Mouse (Mus musculus) pancreas, adult 10 weeks (tissue): ENCODE results near the gene Olfr1493-ps1. TPM values are rescaled to one million over a fixed set of nuclear protein-coding genes. Genes with fewer than 3 reads are reported as not detected.

Experiments used
- polyA plus RNA-seq: library from polyadenylated mRNA; stranded (reverse); fragments of 350-450 nt; fragmentation: Illumina TruSeq; extraction: RNeasy Lipid Tissue Mini Kit (QIAGEN cat#74804); gene quantifications from one replicate; pipeline ENCODE4 v1.2.3, GENCODE M21; 2015; ENCODE audit warnings: low read depth, low replicate concordance; ENCODE audit not compliant: insufficient read depth

The Olfr1493-ps1 gene
- polyA plus RNA-seq, result not detected

DNA sequence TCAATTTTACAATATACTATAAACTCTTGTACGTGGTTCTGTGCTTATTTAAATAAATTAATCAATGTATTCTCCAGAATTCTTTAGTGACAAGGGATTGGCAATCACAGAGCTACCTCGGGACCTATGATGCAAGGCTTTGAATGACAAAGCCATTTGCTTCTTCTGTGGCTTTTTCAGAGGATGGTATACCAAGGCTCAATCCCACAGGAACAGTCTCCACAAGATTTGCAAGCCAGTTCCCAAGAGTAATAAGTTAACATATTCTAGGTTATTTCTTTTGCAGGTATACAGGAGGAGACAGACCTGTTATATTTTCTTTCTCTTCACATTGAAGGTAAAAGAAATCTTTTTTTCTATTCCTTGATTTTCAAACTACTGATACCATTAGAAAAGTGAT, at the start of gene Olfr1493-ps1:
Olfr1493-ps1 (plus strand) TSS at position 301 of the 400 bp plus-strand sequence.

DNA sequence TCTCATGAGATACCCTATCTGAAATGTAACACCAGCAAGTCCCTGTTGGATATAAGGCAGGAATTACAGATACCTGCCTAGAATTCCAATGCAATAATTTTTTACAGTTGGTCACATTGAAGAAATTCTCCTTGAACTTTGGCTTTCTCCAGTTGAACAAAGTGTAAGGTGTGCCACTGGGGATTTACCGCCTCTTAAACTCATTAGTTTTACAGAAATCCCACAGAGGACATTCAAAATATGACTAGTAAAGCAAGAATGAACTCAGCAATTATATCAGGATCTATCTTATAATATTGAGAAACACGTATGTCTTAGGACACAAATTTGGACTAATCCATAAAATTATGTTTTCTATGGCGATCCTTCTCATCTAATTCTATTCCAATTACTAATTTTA, 26.1 kb upstream of the Olfr1493-ps1 start, which contains the start of gene Olfr1491:
Olfr1491 (plus strand) TSS at position 301 of the 400 bp plus-strand sequence.

GRCm38 (mm10) chr19:13739428-13739827, 16.4 kb downstream of the Olfr1493-ps1 start, which contains the start of gene Olfr1494:
Gene Olfr1494, plus strand, starts transcription at chr19:13739728.

GRCm38 (mm10) chr19:13764306-13764705, 41.2 kb downstream of the Olfr1493-ps1 start, which contains the start of gene Olfr1495:
Gene Olfr1495, plus strand, starts transcription at chr19:13764606.

DNA sequence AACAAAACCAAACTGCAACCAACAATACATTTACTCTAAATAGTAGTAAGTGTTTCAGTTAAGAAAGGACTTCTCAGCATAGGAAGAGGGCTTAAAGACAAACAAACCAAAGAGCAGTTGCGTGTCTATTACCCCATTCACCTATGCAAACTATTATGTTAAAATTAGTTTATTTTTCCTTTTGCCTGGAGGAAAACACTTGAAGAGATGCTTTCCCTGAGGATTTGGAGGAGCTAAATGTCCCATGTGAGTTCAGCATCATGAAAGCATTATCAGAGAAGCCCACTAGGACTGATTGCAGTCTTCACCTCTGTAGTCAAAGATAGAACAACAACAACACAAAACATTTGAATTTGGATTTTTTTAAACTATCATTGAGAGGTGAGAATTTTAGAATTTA, 54.5 kb downstream of the Olfr1493-ps1 start, which contains the start of gene Olfr1496:
Olfr1496 (plus strand) TSS at position 301 of the 400 bp plus-strand sequence.

Other genes with a start within 250 kb of the Olfr1493-ps1 start
- not detected for gene Olfr1475, start 243.1 kb upstream of the Olfr1493-ps1 start, polyA plus RNA-seq
- not detected for gene Olfr1477, start 222.7 kb upstream of the Olfr1493-ps1 start, polyA plus RNA-seq
- not detected for gene Olfr1480, start 195.4 kb upstream of the Olfr1493-ps1 start, polyA plus RNA-seq
- not detected for gene Olfr1484, start 139.8 kb upstream of the Olfr1493-ps1 start, polyA plus RNA-seq
- not detected for gene Olfr1487, start 105.9 kb upstream of the Olfr1493-ps1 start, polyA plus RNA-seq
- not detected for gene Olfr1489, start 91.7 kb upstream of the Olfr1493-ps1 start, polyA plus RNA-seq
- gene Olfr1490, start 72.2 kb upstream of the Olfr1493-ps1 start, polyA plus RNA-seq, result not detected
- not detected for gene Olfr1491, start 26.0 kb upstream of the Olfr1493-ps1 start, polyA plus RNA-seq
- not detected for gene Olfr1494, start 16.4 kb downstream of the Olfr1493-ps1 start, polyA plus RNA-seq
- not detected for gene Olfr1495, start 41.3 kb downstream of the Olfr1493-ps1 start, polyA plus RNA-seq
- gene Olfr1496, start 54.6 kb downstream of the Olfr1493-ps1 start, polyA plus RNA-seq, result not detected
- not detected for gene Olfr1497, start 74.9 kb downstream of the Olfr1493-ps1 start, polyA plus RNA-seq
- gene Olfr1499, start 96.2 kb downstream of the Olfr1493-ps1 start, polyA plus RNA-seq, result not detected
- not detected for gene Olfr1500, start 107.2 kb downstream of the Olfr1493-ps1 start, polyA plus RNA-seq
- not detected for gene Olfr1501, start 127.4 kb downstream of the Olfr1493-ps1 start, polyA plus RNA-seq
- not detected for gene Olfr1502, start 138.5 kb downstream of the Olfr1493-ps1 start, polyA plus RNA-seq
- gene Olfr1504, start 174.7 kb downstream of the Olfr1493-ps1 start, polyA plus RNA-seq, result not detected
- not detected for gene Olfr1505, start 190.3 kb downstream of the Olfr1493-ps1 start, polyA plus RNA-seq